Mouse (Mus musculus) liver, adult 2 months (tissue): ENCODE measurements around the gene Creb1. TPM values are rescaled to one million over a fixed set of nuclear protein-coding genes. Genes with fewer than 3 reads are reported as not detected.
"Not testable (repeated sequence)": the region's sequence is repeated elsewhere in the genome, so short reads cannot be mapped to it uniquely, and the experiment has no call there.

Source experiments
- DNase-seq: peaks from one replicate; pipeline ENCODE4 v3.0.0-alpha.2; 2011; ENCODE audit warnings: low read depth, low spot score; ENCODE audit errors: extremely low read depth
- H3K27ac ChIP-seq: fragments of 200-500 bp; replicated peaks from 2 replicates; pipeline ENCODE4 v1.5.1; 2012; ENCODE audit warnings: low read depth, mild to moderate bottlenecking, control low read depth, inconsistent platforms, low read length; ENCODE audit not compliant: insufficient read depth
- H3K27me3 ChIP-seq: fragments of 200-500 bp; 2 replicates; pipeline ENCODE4 v1.6.1; 2012; ENCODE audit warnings: mild to moderate bottlenecking, moderate library complexity, low read length, inconsistent platforms; ENCODE audit not compliant: control insufficient read depth, insufficient read depth
- H3K36me3 ChIP-seq: fragments of 200-500 bp; 2 replicates; pipeline ENCODE4 v1.6.1; 2012; ENCODE audit warnings: low read length, inconsistent platforms; ENCODE audit not compliant: control insufficient read depth, insufficient read depth
- H3K4me1 ChIP-seq: fragments of 200-500 bp; 2 replicates; pipeline ENCODE4 v1.6.1; 2011; ENCODE audit warnings: low read length; ENCODE audit not compliant: control insufficient read depth, insufficient read depth
- H3K4me3 ChIP-seq: fragments of 200-500 bp; 2 replicates; pipeline ENCODE4 v1.5.1; 2011; ENCODE audit warnings: low read depth, mild to moderate bottlenecking, control low read depth, low read length, moderate library complexity; ENCODE audit not compliant: insufficient read depth
- H3K79me2 ChIP-seq: fragments of 200-500 bp; 2 replicates; pipeline ENCODE4 v1.6.1; 2012; ENCODE audit warnings: inconsistent platforms, mild to moderate bottlenecking, low read length, moderate library complexity; ENCODE audit not compliant: control insufficient read depth, insufficient read depth
- H3K9ac ChIP-seq: fragments of 200-500 bp; 2 replicates; pipeline ENCODE4 v1.6.1; 2012; ENCODE audit warnings: low read depth, mild to moderate bottlenecking, control low read depth, inconsistent platforms, low read length
- CTCF ChIP-seq: fragments of 200-500 bp; IDR thresholded peaks from 2 replicates; pipeline ENCODE4 v1.5.1; 2011; ENCODE audit warnings: low read depth, low read length, control low read depth
- POLR2A ChIP-seq: fragments of 200-500 bp; IDR thresholded peaks from 2 replicates; pipeline ENCODE4 v1.6.1; 2011; ENCODE audit warnings: low read length, control low read depth; ENCODE audit not compliant: insufficient read depth; ENCODE audit errors: extremely low read depth
- WGBS: fragments of 180-500 bp; shearing (Covaris S2); methylation state at CpG from one replicate; pipeline ENCODE4 v1.1.7; 2018; 5-methylcytosine and 5-hydroxymethylcytosine counted together
- polyA plus RNA-seq: library from polyadenylated mRNA; depleted of rRNA; stranded (reverse); fragments of >200 nt; gene quantifications from 2 replicates; pipeline ENCODE4 v1.2.3, GENCODE M21; 2012; rRNA removed
- total RNA-seq: library from RNA; depleted of rRNA; stranded (reverse); fragments of >200 nt; gene quantifications from 2 replicates; pipeline ENCODE4 v1.2.3, GENCODE M21; 2014; rRNA removed

Creb1 gene
- total and polyA plus RNA-seq, 2 experiments = 4.8 to 14.3 TPM

DNA sequence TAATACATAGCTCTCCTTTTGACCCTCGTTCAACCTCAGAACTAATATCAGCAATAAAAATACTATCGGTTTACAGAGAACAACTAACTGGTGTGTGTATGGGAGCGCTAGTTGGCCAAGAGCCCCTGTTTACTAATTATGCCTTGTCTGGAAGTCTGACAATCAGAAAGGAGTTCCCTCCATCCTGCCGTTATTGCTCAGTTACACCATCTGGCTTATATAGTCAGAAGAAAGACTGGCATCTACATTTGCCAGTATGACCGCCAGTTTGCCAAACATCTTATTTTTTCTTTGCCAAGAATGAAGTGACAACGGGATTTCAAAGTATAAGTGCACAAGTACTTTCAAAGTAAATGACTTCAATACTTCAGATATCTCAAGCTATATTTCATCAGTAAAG is 108.6 kb downstream of the Creb1 start:
- H3K9ac ChIP-seq = no peak overlapping the region
- WGBS = 92% methylated on average over 6 of the region's 6 CpGs
- H3K27ac ChIP-seq = no peak overlapping the region
- no peaks in the 10 kb centered on the region for H3K4me1 ChIP-seq
- DNase-seq = no peak
- no peaks in the 10 kb centered on the region for H3K79me2 ChIP-seq
- TF ChIP-seq POLR2A (no peak), CTCF (no peak)
- no peaks in the 10 kb centered on the region for H3K27me3 ChIP-seq
- no peaks in the 10 kb centered on the region for H3K36me3 ChIP-seq
- no peak overlapping the region for H3K4me3 ChIP-seq

DNA sequence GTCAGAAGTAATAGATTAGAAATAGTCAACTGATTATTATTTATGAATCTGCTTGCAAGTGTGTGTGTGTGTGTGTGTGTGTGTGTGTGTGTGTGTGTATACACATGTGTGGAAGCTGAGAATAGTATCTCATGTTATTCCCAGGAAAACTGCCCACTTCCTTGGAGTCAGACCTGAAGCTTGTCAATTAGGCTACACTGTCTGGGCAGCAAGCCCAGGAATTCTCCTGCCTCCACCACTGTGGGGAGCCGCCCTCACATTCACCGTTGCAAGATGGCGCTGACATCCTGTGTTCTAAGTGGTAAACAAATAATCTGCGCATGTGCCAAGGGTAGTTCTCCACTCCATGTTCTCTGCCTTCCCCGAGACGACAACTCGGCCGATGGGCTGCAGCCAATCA is 110.1 kb downstream of the Creb1 start:
- H3K36me3 ChIP-seq, H3K4me1 ChIP-seq, H3K4me3 ChIP-seq, H3K79me2 ChIP-seq, H3K9ac ChIP-seq, DNase-seq, H3K27ac ChIP-seq, H3K27me3 ChIP-seq: not testable (repeated sequence)
- WGBS = 98% methylated on average over 8 of the region's 8 CpGs

DNA sequence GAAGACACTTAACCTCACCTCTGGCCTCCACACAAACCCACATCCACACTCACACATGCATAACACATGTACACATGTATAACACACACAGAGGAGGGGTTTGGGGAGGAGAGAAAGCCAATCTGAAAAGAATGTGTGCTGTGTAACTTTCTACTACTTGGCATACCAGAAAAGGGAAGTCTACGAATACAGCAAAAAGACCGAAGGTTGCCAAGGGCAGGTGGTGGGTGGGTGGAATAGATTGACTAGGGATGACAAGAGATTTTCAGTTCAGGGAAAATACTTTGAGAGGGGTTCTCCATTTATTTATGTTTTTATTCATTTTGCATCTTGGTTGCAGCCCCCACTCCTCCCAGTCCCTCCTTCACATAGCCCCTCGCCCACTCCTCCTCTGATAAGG is 112.1 kb downstream of the Creb1 start:
- H3K36me3 ChIP-seq = no peaks in the 10 kb centered on the region
- no peaks in the 10 kb centered on the region for H3K4me1 ChIP-seq
- no peaks in the 10 kb centered on the region for H3K27me3 ChIP-seq
- H3K27ac ChIP-seq = no peak overlapping the region
- no peak for TF ChIP-seq POLR2A
- TF ChIP-seq CTCF = no peak
- H3K4me3 ChIP-seq = no peak overlapping the region
- no peaks in the 10 kb centered on the region for H3K79me2 ChIP-seq
- 95% methylated on average over 3 of the region's 3 CpGs for WGBS
- DNase-seq = no peak
- no peak overlapping the region for H3K9ac ChIP-seq

DNA sequence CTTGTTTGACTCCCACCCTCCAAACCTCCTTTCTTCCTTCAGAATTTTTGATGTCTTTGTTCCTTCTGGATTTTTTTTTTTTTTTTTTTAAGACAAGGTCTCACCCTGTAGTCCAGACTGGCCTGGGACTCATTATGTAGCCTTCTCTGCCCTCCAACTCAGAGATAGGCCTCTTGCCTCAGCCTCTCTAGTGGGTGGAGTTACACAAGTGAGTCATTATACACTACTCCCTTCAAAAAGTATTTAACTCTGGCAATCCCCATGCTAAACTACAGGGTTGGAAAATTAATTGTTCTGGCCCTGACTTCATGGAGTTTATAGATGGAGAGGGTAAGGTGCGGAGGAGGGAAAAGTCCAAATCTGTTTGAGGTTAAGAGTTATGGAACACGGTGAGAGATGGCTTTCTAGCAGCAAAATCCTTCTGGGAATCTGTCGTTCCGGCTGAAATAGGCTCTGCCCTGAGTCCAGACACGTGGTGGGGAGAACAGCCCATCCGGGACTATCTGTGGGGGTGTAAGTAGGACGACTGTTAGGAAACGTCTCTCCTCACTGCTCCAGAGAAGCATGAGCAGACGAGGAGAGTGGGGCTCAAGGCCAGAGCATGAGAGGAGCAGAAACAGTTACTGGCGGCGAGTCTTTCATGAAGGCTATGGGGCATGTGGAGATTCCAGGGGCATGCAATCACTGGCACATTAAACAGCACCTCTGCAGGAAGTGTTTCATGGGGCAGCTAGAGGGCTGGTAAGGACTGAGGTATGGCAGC is 117.1 kb downstream of the Creb1 start:
- Histone ChIP-seq H3K9ac (no peak overlapping the region), H3K27me3 (no peaks in the 10 kb centered on the region), H3K4me1 (no peaks in the 10 kb centered on the region), H3K36me3 (no peaks in the 10 kb centered on the region), H3K27ac (no peak overlapping the region), H3K79me2 (no peaks in the 10 kb centered on the region), H3K4me3 (no peak overlapping the region)
- DNase-seq = no peak
- TF ChIP-seq POLR2A (no peak), CTCF (no peak)
- 79% methylated on average over 11 of the region's 11 CpGs for WGBS

DNA sequence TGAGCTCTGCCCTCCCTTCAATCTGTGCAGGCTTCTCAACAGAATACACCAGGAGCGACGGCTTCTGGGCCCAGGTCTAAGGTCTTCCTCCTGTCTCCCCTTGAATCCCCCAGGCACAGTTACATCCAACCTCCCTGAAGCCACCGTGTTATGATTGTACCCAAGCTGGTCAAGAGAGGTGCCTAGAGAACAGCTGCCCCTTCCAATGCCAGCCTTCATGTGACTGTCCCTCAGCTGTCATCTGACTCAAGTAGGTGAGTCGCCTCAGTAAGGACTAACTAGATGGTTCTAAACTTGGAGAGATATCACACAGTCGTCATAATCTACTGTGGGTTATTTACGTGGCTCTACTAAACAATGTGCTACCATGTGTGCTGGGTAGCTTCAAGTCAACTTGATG is 121.3 kb downstream of the Creb1 start:
- TF ChIP-seq POLR2A (no peak), CTCF (no peak)
- Histone ChIP-seq H3K27me3 (no peaks in the 10 kb centered on the region), H3K4me3 (no peak overlapping the region), H3K9ac (no peak overlapping the region), H3K27ac (no peak overlapping the region), H3K4me1 (no peaks in the 10 kb centered on the region; the same call in 1 of the 2 replicates), H3K79me2 (no peaks in the 10 kb centered on the region), H3K36me3 (no peaks in the 10 kb centered on the region)
- 95% methylated on average over 6 of the region's 6 CpGs for WGBS
- no peak for DNase-seq

Other genes with a start within 250 kb of the Creb1 start
- 6.9 and 7.0 TPM in 2 replicates for gene Mettl21a, start 84.6 kb downstream of the Creb1 start, total RNA-seq
- gene Mettl21a, start 84.6 kb downstream of the Creb1 start, polyA plus RNA-seq = 6.0 and 9.1 TPM in 2 replicates
- 3.6 and 3.9 TPM in 2 replicates for gene Ccnyl1, start 157.8 kb downstream of the Creb1 start, total RNA-seq
- 5.8 and 6.0 TPM in 2 replicates for gene Ccnyl1, start 157.8 kb downstream of the Creb1 start, polyA plus RNA-seq
- gene Fzd5, start 205.1 kb downstream of the Creb1 start, total RNA-seq = 3.1 and 4.0 TPM in 2 replicates
- gene Fzd5, start 205.1 kb downstream of the Creb1 start, polyA plus RNA-seq = 4.7 and 4.9 TPM in 2 replicates